Mouse (Mus musculus) olfactory bulb, adult 2 months (tissue): Measurements from ENCODE around the gene Jarid2. TPM values are rescaled to one million over a fixed set of nuclear protein-coding genes. Genes with fewer than 3 reads are reported as not detected.

Source experiments
- H3K27ac ChIP-seq: fragments of 200-500 bp; 2 replicates; pipeline ENCODE4 v1.5.1; 2012; ENCODE audit warnings: low read depth, low read length; ENCODE audit not compliant: insufficient read depth
- H3K4me1 ChIP-seq: fragments of 200-500 bp; 2 replicates; pipeline ENCODE4 v1.6.1; 2012; ENCODE audit warnings: low read length; ENCODE audit not compliant: control insufficient read depth, insufficient read depth
- H3K4me3 ChIP-seq: fragments of 200-500 bp; 2 replicates; pipeline ENCODE4 v1.5.1; 2012; ENCODE audit warnings: mild to moderate bottlenecking, low read depth, low read length, moderate library complexity; ENCODE audit not compliant: insufficient read depth
- CTCF ChIP-seq: fragments of 200-500 bp; IDR thresholded peaks from 2 replicates; pipeline ENCODE4 v1.5.1; 2012; ENCODE audit warnings: low read depth, mild to moderate bottlenecking, low read length, moderate library complexity; ENCODE audit not compliant: insufficient read depth
- POLR2A ChIP-seq: fragments of 200-500 bp; IDR thresholded peaks from 2 replicates; pipeline ENCODE4 v1.6.1; 2012; ENCODE audit warnings: mild to moderate bottlenecking, low read depth, low read length, moderate library complexity; ENCODE audit not compliant: insufficient read depth
- WGBS: fragments of 180-500 bp; shearing (Covaris S2); methylation state at CpG from one replicate; pipeline ENCODE4 v1.1.7; 2018; 5-methylcytosine and 5-hydroxymethylcytosine counted together
- polyA plus RNA-seq: library from polyadenylated mRNA; stranded (reverse); fragments of >200 nt; gene quantifications from 2 replicates; pipeline ENCODE4 v1.2.4, GENCODE M21; 2012; ENCODE audit warnings: low replicate concordance; ENCODE audit not compliant: missing spikeins, insufficient read depth, insufficient read length

Gene Jarid2
- polyA plus RNA-seq, 1 experiment = 107 TPM

GRCm38 (mm10) chr13:44886221-44886620 is 156.9 kb downstream of the Jarid2 start:
- 94% methylated on average over 2 of the region's 2 CpGs for WGBS
- H3K4me3 ChIP-seq = no peak overlapping the region
- no peak overlapping the region for H3K27ac ChIP-seq
- H3K4me1 ChIP-seq = no peaks in the 10 kb centered on the region; the same call in 1 of the 2 replicates
- no peak for TF ChIP-seq CTCF
- no peak for TF ChIP-seq POLR2A

GRCm38 (mm10) chr13:44890612-44891011 is 161.3 kb downstream of the Jarid2 start:
- WGBS = 43% methylated on average over 2 of the region's 2 CpGs
- Histone ChIP-seq H3K4me1 (peaks cover 2% of the 10 kb centered on the region; the same call in 1 of the 2 replicates), H3K27ac (no peak overlapping the region), H3K4me3 (no peak overlapping the region)
- no peak for TF ChIP-seq POLR2A
- TF ChIP-seq CTCF = no peak

- peaks cover 2% of the 10 kb centered on the region; the same call in 1 of the 2 replicates for H3K4me1 ChIP-seq
- H3K27ac ChIP-seq = no peak overlapping the region
- 44% methylated on average over 5 of the region's 5 CpGs for whole genome bisulfite sequencing
- no peak overlapping the region for H3K4me3 ChIP-seq
- TF ChIP-seq CTCF = no peak
- no peak for TF ChIP-seq POLR2A
These were observed 162.8 kb downstream of the Jarid2 start for GRCm38 (mm10) chr13:44891813-44892730.

- 85% methylated on average over 12 of the region's 12 CpGs for WGBS
- no peak for TF ChIP-seq CTCF
- no peak for TF ChIP-seq POLR2A
- Histone ChIP-seq H3K27ac (no peak overlapping the region), H3K4me1 (peaks cover 2% of the 10 kb centered on the region; the same call in 1 of the 2 replicates), H3K4me3 (no peak overlapping the region)
These were observed 166.9 kb downstream of the Jarid2 start for GRCm38 (mm10) chr13:44896211-44896610.

- H3K4me3 ChIP-seq = no peak overlapping the region
- 94% methylated on average over 6 of the region's 6 CpGs for WGBS
- no peak for TF ChIP-seq CTCF
- no peak for TF ChIP-seq POLR2A
- peaks cover 20% of the 10 kb centered on the region for H3K4me1 ChIP-seq
- H3K27ac ChIP-seq = no peak overlapping the region
These were observed 173.0 kb downstream of the Jarid2 start for GRCm38 (mm10) chr13:44902299-44902698.

- H3K4me1 ChIP-seq = peaks cover 30% of the 10 kb centered on the region
- H3K4me3 ChIP-seq = no peak overlapping the region
- no peak for TF ChIP-seq POLR2A
- H3K27ac ChIP-seq = no peak overlapping the region
These were observed 174.1 kb downstream of the Jarid2 start for GRCm38 (mm10) chr13:44903416-44903815.

- H3K4me3 ChIP-seq = no peak overlapping the region
- no peak overlapping the region for H3K27ac ChIP-seq
- H3K4me1 ChIP-seq = peaks cover 30% of the 10 kb centered on the region
- WGBS = 74% methylated on average over 1 of the region's 1 CpGs
- no peak for TF ChIP-seq POLR2A
- TF ChIP-seq CTCF = no peak
These were observed 175.0 kb downstream of the Jarid2 start for GRCm38 (mm10) chr13:44904271-44904670.

- peaks cover 33% of the 10 kb centered on the region for H3K4me1 ChIP-seq
- 89% methylated on average over 11 of the region's 11 CpGs for WGBS
- H3K4me3 ChIP-seq = no peak overlapping the region
- TF ChIP-seq POLR2A (no peak), CTCF (no peak)
- H3K27ac ChIP-seq = no peak overlapping the region
These were observed 176.9 kb downstream of the Jarid2 start for GRCm38 (mm10) chr13:44906141-44906540.

GRCm38 (mm10) chr13:44907702-44908101 is 178.4 kb downstream of the Jarid2 start:
- no peak overlapping the region for H3K4me3 ChIP-seq
- TF ChIP-seq POLR2A = no peak
- TF ChIP-seq CTCF = no peak
- peaks cover 29% of the 10 kb centered on the region for H3K4me1 ChIP-seq
- H3K27ac ChIP-seq = peak overlapping the region; percentile 12; the same call in 1 of the 2 replicates
- WGBS = 9% methylated on average over 6 of the region's 6 CpGs

GRCm38 (mm10) chr13:44908790-44909189 is 179.5 kb downstream of the Jarid2 start:
- WGBS = 27% methylated on average over 1 of the region's 1 CpGs
- H3K27ac ChIP-seq = no peak overlapping the region
- peaks cover 23% of the 10 kb centered on the region for H3K4me1 ChIP-seq
- TF ChIP-seq POLR2A (no peak), CTCF (no peak)
- no peak overlapping the region for H3K4me3 ChIP-seq
